Mouse (Mus musculus) lung, postnatal 25 days (tissue): Measurements from ENCODE around the gene Ski.

ENCODE experiments used
- DNase-seq: peaks from one replicate; pipeline ENCODE4 v3.0.0; 2022; ENCODE audit warnings: low spot score

The Ski gene

GRCm38 (mm10) chr4:155129996-155130395, 92.4 kb downstream of the Ski start:
- peak; percentile 79 for DNase-seq

- peak; percentile 73 for DNase-seq
Measured at GRCm38 (mm10) chr4:155129132-155129917, 93.1 kb downstream of the Ski start.

- no peak for DNase-seq
Measured at GRCm38 (mm10) chr4:155128411-155128810, 94.0 kb downstream of the Ski start.

DNA sequence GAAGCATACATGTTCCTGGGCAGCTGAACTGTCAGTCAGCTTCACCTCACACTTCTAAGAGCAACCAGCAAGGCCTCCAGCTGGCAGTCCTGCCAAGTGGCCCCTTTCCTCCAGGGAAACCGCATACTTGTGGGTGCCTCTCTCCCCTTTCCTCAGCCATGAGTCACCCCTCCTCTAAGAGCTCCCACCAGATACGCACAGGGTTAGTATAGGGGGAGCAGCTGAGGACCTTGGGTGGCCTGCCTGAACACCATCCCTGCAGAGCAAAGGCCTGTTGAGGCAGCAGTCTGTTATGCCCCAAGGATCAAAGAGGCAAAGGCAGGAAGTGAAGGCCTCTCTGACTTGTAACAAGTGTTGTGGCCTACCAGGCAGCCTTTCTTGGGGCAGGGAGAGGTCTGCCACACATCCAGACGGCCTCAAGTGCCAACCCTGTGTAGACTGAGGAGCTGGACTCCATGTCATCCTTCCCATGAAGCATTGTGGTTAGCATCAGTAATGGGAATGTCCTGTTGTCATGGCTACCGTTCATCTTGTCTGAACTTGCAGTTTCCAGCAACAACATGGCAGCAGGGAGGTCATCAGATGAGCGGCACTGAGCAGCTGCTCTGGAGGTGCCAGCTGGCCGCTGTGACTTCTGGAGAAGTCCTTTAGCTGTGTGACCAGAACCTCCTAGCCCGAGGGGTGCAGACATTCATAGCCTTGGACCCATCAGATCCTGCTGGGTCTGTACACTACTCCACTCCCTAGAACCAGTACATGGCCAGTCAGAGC, 95.6 kb downstream of the Ski start:
- no peak for DNase-seq

GRCm38 (mm10) chr4:155126194-155126593, 96.2 kb downstream of the Ski start:
- DNase-seq, result no peak

DNA sequence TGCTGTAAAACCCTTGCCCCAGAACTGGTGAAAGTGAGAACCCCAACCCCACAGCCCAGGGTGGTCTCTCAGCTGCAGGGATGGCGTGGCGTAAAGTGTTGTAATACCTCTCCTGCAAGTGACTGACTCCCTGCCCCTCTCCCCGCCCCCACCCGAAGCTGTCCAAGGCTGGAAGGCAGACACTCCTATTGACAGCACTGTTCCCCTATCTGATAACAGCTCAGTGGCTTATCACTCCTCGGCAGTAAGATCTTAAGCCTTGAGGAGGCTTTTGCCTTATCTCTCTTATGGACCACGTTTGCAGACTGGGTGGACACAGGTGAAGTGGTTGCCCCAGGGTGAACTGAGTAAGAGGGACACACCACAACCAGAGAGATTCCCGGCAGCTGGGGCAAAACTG, 97.1 kb downstream of the Ski start:
- DNase-seq, result no peak

GRCm38 (mm10) chr4:155123868-155124534, 98.4 kb downstream of the Ski start:
- no peak for DNase-seq

DNA sequence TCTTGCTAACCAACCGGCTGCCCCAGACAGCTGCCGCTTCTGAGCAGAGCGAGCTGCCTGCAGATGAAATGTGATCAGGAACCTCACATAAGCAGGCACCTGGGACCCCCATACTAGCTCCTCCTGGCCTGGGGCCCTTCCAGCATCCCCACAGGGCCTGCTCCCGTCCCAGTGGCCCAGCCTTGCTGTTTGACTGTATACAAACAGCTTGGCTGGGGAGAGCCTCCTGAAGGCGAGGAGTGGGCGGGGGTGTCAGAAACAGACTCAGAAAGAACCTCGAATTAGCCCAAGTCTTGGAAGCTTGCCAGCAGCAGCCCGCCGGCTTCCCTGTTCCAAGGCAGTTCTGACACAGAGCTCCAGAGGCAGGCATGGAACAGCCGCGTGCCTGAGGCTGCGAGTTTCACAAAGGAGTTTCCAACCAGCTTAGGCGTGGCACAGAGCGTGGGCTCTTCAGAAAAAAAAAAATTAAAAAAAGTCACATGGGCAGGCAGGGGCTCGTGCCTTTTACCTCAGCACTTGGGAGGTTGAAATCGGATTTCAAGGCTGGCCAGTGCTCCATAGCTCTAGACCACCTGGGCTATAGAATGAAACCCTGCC, 99.8 kb downstream of the Ski start:
- peak; percentile 88 for DNase-seq

GRCm38 (mm10) chr4:155121915-155122443, 100.4 kb downstream of the Ski start:
- no peak for DNase-seq

- DNase-seq, result no peak
Measured at GRCm38 (mm10) chr4:155121222-155121621, 101.2 kb downstream of the Ski start.

DNA sequence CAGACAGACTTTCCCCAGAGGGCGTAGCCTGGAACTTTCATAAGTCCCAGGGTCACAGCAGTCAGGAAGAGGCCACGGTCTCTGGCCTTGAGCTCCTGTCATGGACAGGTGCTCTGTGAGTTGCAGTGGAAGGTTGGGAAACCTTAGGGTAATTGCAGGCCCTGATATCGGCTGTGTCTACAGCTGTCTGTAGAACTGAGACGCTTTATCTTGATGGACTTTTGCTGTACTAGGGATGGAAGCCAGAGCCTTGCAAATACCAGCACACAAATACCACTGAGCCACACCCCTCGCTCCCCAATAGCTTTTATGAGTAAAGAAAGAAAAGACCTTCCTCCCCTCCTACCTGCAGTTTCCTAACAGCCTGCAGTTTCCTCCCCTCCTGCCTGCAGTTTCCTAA, 101.8 kb downstream of the Ski start:
- DNase-seq, result no peak

DNA sequence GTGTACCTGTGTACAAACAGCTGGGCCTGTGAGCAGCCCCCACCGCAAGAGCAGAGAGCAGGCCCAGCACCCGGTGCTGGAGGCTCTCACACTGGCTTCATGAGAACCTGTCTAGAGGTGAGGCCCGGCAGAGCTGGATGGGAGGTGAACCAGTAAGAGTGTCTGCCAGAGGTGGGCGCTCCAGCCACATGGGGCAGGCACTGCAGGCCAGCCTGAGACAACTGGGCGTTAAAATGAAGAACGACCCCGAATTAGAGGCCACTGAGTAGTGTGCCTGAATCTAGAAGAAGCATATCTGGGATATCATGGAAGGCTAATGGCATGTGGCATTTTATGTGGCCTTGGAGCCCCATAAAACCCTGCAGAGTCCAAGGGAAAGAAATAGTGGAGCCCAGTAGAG, 102.4 kb downstream of the Ski start:
- no peak for DNase-seq

DNA sequence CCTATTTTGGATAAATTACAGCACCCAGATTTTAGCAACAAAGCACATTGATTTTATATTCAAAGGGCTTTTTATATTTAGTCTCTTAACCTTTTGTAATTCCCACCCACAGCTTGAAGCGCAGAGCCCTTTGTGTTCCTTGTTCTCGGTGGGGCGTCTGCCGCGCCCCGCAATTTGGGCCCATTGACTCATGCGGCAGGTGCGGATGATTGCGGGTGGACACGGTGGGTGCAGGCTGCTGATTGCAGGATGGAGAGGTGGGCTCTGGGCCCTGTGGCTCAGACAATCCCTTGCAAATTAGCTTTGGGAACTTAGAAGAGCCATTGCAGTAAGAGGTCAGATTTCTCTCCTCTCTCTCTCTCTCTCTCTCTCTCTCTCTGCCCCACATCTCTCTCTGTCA, 104.1 kb downstream of the Ski start:
- DNase-seq, result no peak

GRCm38 (mm10) chr4:155117396-155117978, 104.9 kb downstream of the Ski start:
- DNase-seq, result no peak

GRCm38 (mm10) chr4:155116607-155117006, 105.8 kb downstream of the Ski start:
- DNase-seq, result no peak

- peak; percentile 41 for DNase-seq
Measured at GRCm38 (mm10) chr4:155113766-155114410, 108.5 kb downstream of the Ski start.

DNA sequence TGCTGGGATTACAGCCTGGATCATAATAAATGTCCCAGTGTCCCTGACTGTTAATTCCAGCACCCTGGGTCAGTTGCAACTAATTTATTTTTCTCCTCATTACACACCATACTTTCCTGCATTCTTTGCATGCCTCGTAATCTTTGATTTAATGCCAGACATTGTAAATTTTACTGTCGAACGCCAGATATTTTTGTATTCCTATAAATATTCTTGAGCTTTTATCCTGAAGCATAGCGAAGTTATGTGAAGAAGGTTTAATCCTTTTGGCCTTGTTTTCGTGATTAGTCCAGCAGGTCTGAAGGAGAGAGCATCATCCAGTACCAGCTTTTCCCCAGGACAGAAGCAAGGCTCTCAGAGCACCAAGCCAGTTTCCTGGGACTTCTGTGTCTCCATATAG, 112.9 kb downstream of the Ski start:
- DNase-seq, result no peak

- DNase-seq, result no peak
Measured at GRCm38 (mm10) chr4:155107886-155108285, 114.5 kb downstream of the Ski start.
